Mouse (Mus musculus): Measurements from ENCODE around the gene Grk3. TPM values are rescaled to one million over a fixed set of nuclear protein-coding genes. Genes with fewer than 3 reads are reported as not detected.

Grk3 gene
- total RNA-seq, 2 experiments from 2014 or later = 4.6 to 5.0 TPM

DNA sequence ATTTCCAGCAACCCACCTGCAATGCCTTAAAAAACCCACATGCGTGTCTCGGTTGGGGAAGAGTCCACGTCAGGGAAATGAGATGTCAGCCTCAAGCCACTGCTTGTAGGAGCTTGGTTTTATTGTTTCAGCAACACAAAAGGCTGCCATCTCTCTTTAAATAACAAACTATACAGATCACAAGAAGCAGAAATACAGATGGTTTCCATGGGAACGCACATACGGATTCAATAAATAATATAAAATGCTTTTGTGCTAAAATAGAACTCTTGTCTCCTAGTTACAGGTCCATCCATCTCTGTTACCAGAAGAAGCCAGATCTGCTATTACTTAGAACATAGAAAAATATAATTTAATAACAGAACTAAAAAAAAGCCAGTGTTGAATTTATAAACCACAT is 105.2 kb downstream of the Grk3 start:
- intact Hi-C loops (cut with DNase I) = no loop called here
- H3K4me3 ChIP-seq = no peak overlapping the region
- no peak for DNase-seq
- TF ChIP-seq CTCF (IDR thresholded peaks at IDR 0.05) = no peak
- H3K27ac ChIP-seq = no peak overlapping the region

- H3K27ac ChIP-seq = peak overlapping the region; percentile 91
- TF ChIP-seq CTCF (IDR thresholded peaks at IDR 0.05) = no peak
- H3K4me3 ChIP-seq = no peak overlapping the region
- DNase-seq = peak; percentile 62
- intact Hi-C loops (cut with DNase I) = no loop called here
Observed at GRCm38 (mm10) chr5:112908169-112908614, 107.4 kb downstream of the Grk3 start.

DNA sequence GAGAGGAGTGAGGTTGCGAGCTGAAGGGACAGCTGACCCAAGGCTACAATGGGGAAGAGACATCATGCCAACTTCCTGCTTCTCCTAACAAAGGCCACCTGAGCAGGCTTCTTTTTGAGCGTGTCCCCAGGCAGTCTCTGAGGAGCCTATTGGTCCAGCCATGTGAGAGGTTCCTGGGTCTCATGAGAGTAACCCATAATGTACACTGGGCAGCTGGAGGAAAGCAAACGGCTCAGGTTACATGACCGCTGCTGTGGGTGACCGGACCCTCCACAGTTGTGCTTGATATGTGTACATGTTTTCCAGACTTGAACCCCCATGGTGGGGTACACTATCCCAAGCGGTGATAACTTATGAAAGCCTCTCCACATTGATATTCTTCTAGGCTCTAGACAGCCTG is 108.1 kb downstream of the Grk3 start:
- Histone ChIP-seq H3K27ac (peak overlapping the region; percentile 91), H3K4me3 (no peak overlapping the region)
- no peak for TF ChIP-seq CTCF (IDR thresholded peaks at IDR 0.05)
- intact Hi-C loops (cut with DNase I) = no loop called here
- no peak for DNase-seq

DNA sequence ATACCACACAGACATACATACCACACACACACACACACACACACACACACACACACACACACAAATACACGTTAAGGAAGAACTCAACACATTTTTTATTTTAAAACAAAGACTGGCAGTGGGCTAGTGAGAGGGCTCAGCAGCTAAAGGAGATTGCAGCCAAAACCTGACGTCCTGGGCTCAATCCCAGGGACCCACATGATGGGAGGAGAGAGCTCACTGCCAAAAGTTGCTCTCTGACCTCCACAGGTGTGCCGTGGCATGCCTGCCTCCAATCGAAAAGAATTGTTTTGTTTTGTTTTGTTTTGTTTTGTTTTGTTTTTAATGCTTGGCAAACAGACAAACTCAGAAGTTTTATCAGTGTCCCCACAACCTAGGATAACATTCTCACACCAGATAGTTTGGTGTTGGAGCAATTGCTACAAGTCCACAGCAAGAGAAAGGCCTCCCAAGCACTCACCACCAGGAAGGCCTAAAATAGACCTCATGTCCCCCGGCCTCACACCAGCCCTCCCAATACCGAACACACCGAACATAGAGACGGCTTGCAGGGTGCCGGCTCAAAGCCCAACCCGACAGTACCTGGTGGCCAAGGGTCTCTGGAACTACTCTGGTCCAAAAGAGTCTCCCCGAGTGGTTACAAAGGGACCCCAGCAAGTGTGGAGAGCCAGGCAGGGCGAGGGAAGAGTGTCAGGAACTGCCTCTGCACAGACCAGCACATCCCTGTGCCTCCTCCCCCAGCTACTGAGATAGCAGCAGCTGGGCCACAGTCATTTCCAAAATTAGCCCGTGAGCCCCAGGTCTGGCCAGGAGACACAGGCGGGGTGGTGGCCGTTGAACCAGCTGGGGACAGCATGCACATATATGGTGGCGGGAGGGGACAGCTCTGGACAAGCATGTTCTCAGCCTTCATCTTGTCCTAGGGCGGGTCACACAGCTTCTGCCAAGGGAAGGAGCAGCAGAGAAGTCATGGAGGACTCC is 119.6 kb downstream of the Grk3 start, which contains the start of gene Myo18b:
Gene Myo18b (minus strand): TSS at position 689 of the 981 bp plus-strand sequence.
- Histone ChIP-seq H3K4me3 (peak within 1 kb of the TSS; percentile 75), H3K27ac (peak within 1 kb of the TSS; percentile 92)
- peak; percentile 92 for DNase-seq
- no peak for TF ChIP-seq CTCF (IDR thresholded peaks at IDR 0.05)
- intact Hi-C loops (cut with DNase I) = no loop called here

DNA sequence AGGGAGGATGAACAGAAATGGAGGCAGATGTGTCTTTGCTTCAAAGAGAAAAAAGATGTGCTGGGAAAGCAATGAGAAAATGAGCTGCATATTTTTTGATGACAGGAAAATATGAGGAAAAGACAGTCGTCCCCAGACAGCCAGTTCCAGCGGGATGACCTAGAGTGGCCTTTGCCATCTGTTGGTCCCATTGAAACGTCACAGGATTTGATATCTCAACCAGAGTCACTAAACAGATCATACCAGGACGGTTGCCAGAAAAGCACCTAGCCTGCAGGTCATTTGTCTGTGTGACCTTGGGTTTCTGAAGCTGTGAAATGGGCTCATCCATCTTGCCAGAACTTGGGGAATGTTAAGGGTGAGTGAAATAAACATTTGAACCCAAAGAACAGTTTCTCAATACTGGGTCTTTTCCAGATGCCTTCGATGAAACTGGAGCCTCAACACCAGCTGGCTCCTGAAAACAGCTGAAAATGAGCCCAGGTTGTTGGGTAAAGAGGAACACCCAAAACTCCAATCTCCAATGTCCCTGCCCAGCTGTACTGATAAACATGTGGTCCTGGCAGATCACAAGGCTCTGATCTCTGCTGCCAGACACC is 122.0 kb downstream of the Grk3 start:
- H3K4me3 ChIP-seq = peak overlapping the region; percentile 75
- TF ChIP-seq CTCF (IDR thresholded peaks at IDR 0.05) = no peak
- DNase-seq = no peak
- peak overlapping the region; percentile 92 for H3K27ac ChIP-seq
- intact Hi-C loops (cut with DNase I) = no loop called here

DNA sequence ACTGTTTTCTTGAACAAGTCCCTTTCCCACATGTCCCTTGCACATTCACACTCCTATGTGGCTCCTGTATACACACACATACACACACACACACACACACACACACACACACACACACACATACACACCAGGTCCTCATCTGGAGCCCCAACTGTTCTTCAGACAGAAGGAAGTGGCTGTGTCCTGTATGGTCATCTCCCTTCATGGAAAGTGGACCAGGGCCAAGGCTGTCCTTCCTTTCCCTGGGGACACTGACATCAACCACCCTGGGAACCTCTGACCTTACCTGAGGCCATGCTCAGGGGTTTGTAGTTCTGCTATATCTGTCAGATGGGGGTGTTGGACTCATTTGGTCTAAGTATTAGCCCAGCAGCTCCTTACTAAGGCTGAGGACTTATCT is 123.2 kb downstream of the Grk3 start:
- intact Hi-C loops (cut with DNase I) = no loop called here
- peak overlapping the region; percentile 75 for H3K4me3 ChIP-seq
- peak overlapping the region; percentile 92 for H3K27ac ChIP-seq
- DNase-seq = no peak
- TF ChIP-seq CTCF (IDR thresholded peaks at IDR 0.05) = no peak

- intact Hi-C loops (cut with DNase I) = no loop called here
- TF ChIP-seq CTCF (IDR thresholded peaks at IDR 0.05) = no peak
- DNase-seq = peak; percentile 81
- H3K4me3 ChIP-seq = peak overlapping the region; percentile 54
- H3K27ac ChIP-seq = peak overlapping the region; percentile 94
Observed at GRCm38 (mm10) chr5:112888651-112889050, 126.9 kb downstream of the Grk3 start.

GRCm38 (mm10) chr5:112886687-112887491 is 128.7 kb downstream of the Grk3 start:
- peak; percentile 94 for DNase-seq
- no peak for TF ChIP-seq CTCF (IDR thresholded peaks at IDR 0.05)
- H3K27ac ChIP-seq = peak overlapping the region; percentile 94
- peak overlapping the region; percentile 54 for H3K4me3 ChIP-seq
- intact Hi-C loops (cut with DNase I) = no loop called here

- no peak for TF ChIP-seq CTCF (IDR thresholded peaks at IDR 0.05)
- Histone ChIP-seq H3K4me3 (no peak overlapping the region), H3K27ac (no peak overlapping the region)
- DNase-seq = no peak
- intact Hi-C loops (cut with DNase I) = loop anchor here (2.0 kb wide), 1 partner anchor 49 kb away; no protein-coding TSS in a partner anchor
Observed at GRCm38 (mm10) chr5:112877391-112878115, 138.0 kb downstream of the Grk3 start.

GRCm38 (mm10) chr5:112876846-112877390 is 138.7 kb downstream of the Grk3 start:
- no peak for DNase-seq
- intact Hi-C loops (cut with DNase I) = loop anchor here (2.0 kb wide), 1 partner anchor 50 kb away; no protein-coding TSS in a partner anchor
- Histone ChIP-seq H3K4me3 (no peak overlapping the region), H3K27ac (peak overlapping the region; percentile 35)
- TF ChIP-seq CTCF (IDR thresholded peaks at IDR 0.05) = peak; percentile 92

DNA sequence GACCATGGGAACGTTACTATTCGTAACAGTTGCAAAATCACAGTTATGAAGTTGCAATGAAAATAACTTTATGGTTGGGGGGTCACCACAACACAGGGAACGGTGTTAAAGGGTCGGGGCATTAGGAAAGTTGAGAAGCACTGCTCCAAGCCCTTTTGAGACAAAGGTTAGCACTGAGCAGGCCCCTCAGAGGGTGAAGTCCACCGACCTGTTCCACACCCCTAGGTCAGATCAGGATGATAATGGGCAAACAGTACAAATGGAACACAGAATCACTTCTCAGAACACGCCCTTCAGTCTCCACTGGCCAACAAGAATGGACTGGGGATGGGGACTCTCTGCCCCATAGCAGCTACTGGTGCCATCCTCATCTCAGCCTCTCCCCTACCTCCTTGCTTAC is 142.6 kb downstream of the Grk3 start:
- Histone ChIP-seq H3K27ac (no peak overlapping the region), H3K4me3 (no peak overlapping the region)
- TF ChIP-seq CTCF (IDR thresholded peaks at IDR 0.05) = no peak
- intact Hi-C loops (cut with DNase I) = loop anchor here (5.0 kb wide), 1 partner anchor 139 kb away; no protein-coding TSS in a partner anchor
- DNase-seq = no peak
